Mouse (Mus musculus) heart, postnatal 36 days (tissue): ENCODE data around the gene Cmtm8. TPM values are rescaled to one million over a fixed set of nuclear protein-coding genes. Genes with fewer than 3 reads are reported as not detected.

Experiments used
- DNase-seq, 2 experiments: peaks; one replicate each; pipeline ENCODE4 v3.0.0; 2021 to 2022
- intact Hi-C: fragments of 180-260 bp; cut with DNase I; formaldehyde crosslinking; loops from one replicate; pipeline ENCODE4 v1.15.1; 2025
- total RNA-seq, 2 experiments: library from RNA; stranded (reverse); gene quantifications; 2 replicates each; pipeline ENCODE4 v1.2.3; 2021

The Cmtm8 gene
- total RNA-seq, 2 experiments from 2014 or later, result 10.7 to 11.0 TPM

- DNase-seq, result no peak
- intact Hi-C loops, result no loop called here
These were observed 16.6 kb downstream of the Cmtm8 start for GRCm38 (mm10) chr9:114827242-114827852.

- intact Hi-C loops, result no loop called here
- no peak for DNase-seq
These were observed 19.8 kb downstream of the Cmtm8 start for GRCm38 (mm10) chr9:114824166-114824565.

GRCm38 (mm10) chr9:114821548-114822289 is 22.2 kb downstream of the Cmtm8 start:
- DNase-seq, result no peak
- intact Hi-C loops, result no loop called here

- DNase-seq, result peak; percentile 10 to 32
- intact Hi-C loops, result loop anchor here (5.0 to 10.0 kb wide), 2 partner anchors 68 to 236 kb away; no protein-coding TSS in a partner anchor
These were observed 25.0 kb downstream of the Cmtm8 start for GRCm38 (mm10) chr9:114818918-114819317.

- DNase-seq, result no peak
- intact Hi-C loops, result loop anchor here (5.0 to 10.0 kb wide), 2 partner anchors 70 to 238 kb away; no protein-coding TSS in a partner anchor
These were observed 26.9 kb downstream of the Cmtm8 start for GRCm38 (mm10) chr9:114817012-114817411.

- intact Hi-C loops, result loop anchor here (5.0 to 10.0 kb wide), 2 partner anchors 71 to 239 kb away; no protein-coding TSS in a partner anchor
- DNase-seq, result no peak
These were observed 27.8 kb downstream of the Cmtm8 start for GRCm38 (mm10) chr9:114816121-114816520.

- intact Hi-C loops, result loop anchor here (1.0 to 10.0 kb wide), 5 partner anchors 18 to 239 kb away; partner anchors contain the start of gene Cmtm8
- peak; percentile 51 to 55 for DNase-seq
These were observed 28.6 kb downstream of the Cmtm8 start for GRCm38 (mm10) chr9:114815315-114815714.

- DNase-seq, result no peak
- intact Hi-C loops, result loop anchor here (10.0 kb wide), 1 partner anchor 243 kb away; no protein-coding TSS in a partner anchor
These were observed 32.0 kb downstream of the Cmtm8 start for GRCm38 (mm10) chr9:114812001-114812400.

GRCm38 (mm10) chr9:114810837-114811236 is 33.1 kb downstream of the Cmtm8 start:
- intact Hi-C loops, result loop anchor here (10.0 kb wide), 1 partner anchor 244 kb away; no protein-coding TSS in a partner anchor
- DNase-seq, result no peak

GRCm38 (mm10) chr9:114808671-114809070 is 35.3 kb downstream of the Cmtm8 start:
- intact Hi-C loops, result loop anchor here (5.0 kb wide), 1 partner anchor 34 kb away; the partner anchor contains the start of gene Cmtm8
- no peak for DNase-seq

GRCm38 (mm10) chr9:114807261-114807660 is 36.7 kb downstream of the Cmtm8 start:
- intact Hi-C loops, result loop anchor here (5.0 kb wide), 1 partner anchor 35 kb away; the partner anchor contains the start of gene Cmtm8
- no peak for DNase-seq

- DNase-seq, result peak; percentile 26 to 54
- intact Hi-C loops, result loop anchor here (5.0 kb wide), 1 partner anchor 37 kb away; the partner anchor contains the start of gene Cmtm8
These were observed 38.7 kb downstream of the Cmtm8 start for GRCm38 (mm10) chr9:114805151-114805671.

GRCm38 (mm10) chr9:114802191-114802590 is 41.8 kb downstream of the Cmtm8 start:
- intact Hi-C loops, result no loop called here
- DNase-seq, result peak; percentile 31 to 41

GRCm38 (mm10) chr9:114801301-114801700 is 42.7 kb downstream of the Cmtm8 start:
- no peak for DNase-seq
- intact Hi-C loops, result no loop called here

- no peak for DNase-seq
- intact Hi-C loops, result loop anchor here (2.0 to 5.0 kb wide), 2 partner anchors 113 to 905 kb away; no protein-coding TSS in a partner anchor
These were observed 44.4 kb downstream of the Cmtm8 start for GRCm38 (mm10) chr9:114799498-114800107.

GRCm38 (mm10) chr9:114798845-114799244 is 45.1 kb downstream of the Cmtm8 start:
- intact Hi-C loops, result loop anchor here (2.0 to 5.0 kb wide), 2 partner anchors 113 to 906 kb away; no protein-coding TSS in a partner anchor

GRCm38 (mm10) chr9:114797329-114798004 is 46.5 kb downstream of the Cmtm8 start:
- peak; percentile 83 to 88 for DNase-seq
- intact Hi-C loops, result loop anchor here (1.0 to 5.0 kb wide), 6 partner anchors 18 to 907 kb away; no protein-coding TSS in a partner anchor

More at GRCm38 (mm10) chr9:114798845-114799244, 45.1 kb downstream of the Cmtm8 start:
- no peak for DNase-seq

- intact Hi-C loops, result loop anchor here (1.0 to 5.0 kb wide), 5 partner anchors 19 to 160 kb away; no protein-coding TSS in a partner anchor
- no peak for DNase-seq
These were observed 47.4 kb downstream of the Cmtm8 start for GRCm38 (mm10) chr9:114796473-114797050.

- intact Hi-C loops, result no loop called here
- DNase-seq, result no peak
These were observed 49.5 kb downstream of the Cmtm8 start for GRCm38 (mm10) chr9:114794491-114794890.
